Mouse (Mus musculus) embryonic fibroblast, embryonic 13.5 days (primary cell): ENCODE measurements at regions not wholly inside any gene's neighbourhood (a gene's known extent, or its start where the extent isn't known, plus 50 kb on each side); places are given as distances from the start of the nearest gene placed in this dataset.

Experiments used
- CTCF ChIP-seq: IDR thresholded peaks from 2 replicates; pipeline ENCODE4 v1.5.1; 2011; ENCODE audit warnings: mild to moderate bottlenecking, control low read depth, low read length, moderate library complexity, borderline replicate concordance; ENCODE audit not compliant: insufficient read depth
- POLR2A ChIP-seq: IDR thresholded peaks from 2 replicates; pipeline ENCODE4 v1.6.1; 2011; ENCODE audit warnings: low read depth, mild to moderate bottlenecking, control low read depth, low read length, moderate library complexity

DNA sequence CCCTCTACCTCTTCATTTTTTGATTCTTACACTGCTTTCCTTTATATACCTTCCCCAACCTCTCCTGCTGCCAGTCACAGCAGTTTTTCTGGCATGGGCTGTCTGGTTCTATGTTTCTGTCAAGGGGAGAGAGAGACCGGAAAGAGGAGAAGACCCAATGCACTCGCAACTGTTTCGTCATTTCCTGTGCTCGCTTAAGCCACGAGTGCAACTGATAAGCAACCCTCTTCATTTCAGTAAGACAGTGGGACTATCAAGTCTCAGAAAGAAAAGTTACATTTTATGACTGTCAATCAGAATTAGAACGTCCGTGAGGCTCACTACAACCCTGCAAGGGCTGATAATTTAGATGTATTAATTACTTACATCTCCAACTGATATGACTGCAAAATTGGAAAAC lies 312.2 kb downstream of the Etnk1 start:
- TF ChIP-seq POLR2A (no peak), CTCF (no peak)
